Mouse (Mus musculus) heart, embryonic 14.5 days (tissue): Measurements from ENCODE around the gene Tmem229b. TPM values are rescaled to one million over a fixed set of nuclear protein-coding genes. Genes with fewer than 3 reads are reported as not detected.

ENCODE experiments used
- ATAC-seq: fragments of 200-750 bp; cut with Nextera tagmentation; 2 replicates; pipeline ENCODE4 v1.8.0; 2017; ENCODE audit warnings: low read depth, moderate TSS enrichment; ENCODE audit not compliant: insufficient number of reproducible peaks, insufficient read depth, low FRiP score
- H3K27ac ChIP-seq, 2 experiments: fragments of 200-500 bp in 1 of 2; fragments of 300-500 bp in 1 of 2; sonication (generic) in 1 of 2; replicated peaks in 1 of 2; 2 replicates each; pipeline ENCODE4 v1.5.1; 2012 to 2014; ENCODE audit warnings: low read depth in 2 of 2, low read length in 2 of 2, control low read depth in 1 of 2, mild to moderate bottlenecking in 1 of 2, mixed read lengths in 1 of 2; ENCODE audit not compliant: control insufficient read depth in 1 of 2, insufficient read depth in 1 of 2
- H3K27me3 ChIP-seq: fragments of 300-500 bp; sonication (generic); 2 replicates; pipeline ENCODE4 v1.6.1; 2014; ENCODE audit warnings: mild to moderate bottlenecking, low read length, control low read depth; ENCODE audit not compliant: control insufficient read depth, insufficient read depth
- H3K36me3 ChIP-seq: fragments of 300-500 bp; sonication (generic); 2 replicates; pipeline ENCODE4 v1.6.1; 2014; ENCODE audit warnings: mild to moderate bottlenecking, control low read depth, low read length, mixed read lengths; ENCODE audit not compliant: control insufficient read depth, insufficient read depth
- H3K4me1 ChIP-seq, 2 experiments: fragments of 200-500 bp in 1 of 2; fragments of 300-500 bp in 1 of 2; sonication (generic) in 1 of 2; 2 replicates each; pipeline ENCODE4 v1.6.1; 2012 to 2014; ENCODE audit warnings: low read length in 2 of 2, control low read depth in 1 of 2, mixed read lengths in 1 of 2; ENCODE audit not compliant: control insufficient read depth in 2 of 2, insufficient read depth in 2 of 2
- H3K4me2 ChIP-seq: fragments of 300-500 bp; sonication (generic); 2 replicates; pipeline ENCODE4 v1.6.1; 2014; ENCODE audit warnings: mild to moderate bottlenecking, low read length
- H3K4me3 ChIP-seq, 2 experiments: fragments of 200-500 bp in 1 of 2; fragments of 300-500 bp in 1 of 2; sonication (generic) in 1 of 2; 2 replicates each; pipeline ENCODE4 v1.5.1; 2012 to 2014; ENCODE audit warnings: low read length in 2 of 2, mild to moderate bottlenecking in 2 of 2, control low read depth in 1 of 2, low read depth in 1 of 2, moderate library complexity in 1 of 2; ENCODE audit not compliant: control insufficient read depth in 1 of 2, insufficient read depth in 1 of 2
- H3K9ac ChIP-seq: fragments of 300-500 bp; sonication (generic); 2 replicates; pipeline ENCODE4 v1.6.1; 2014; ENCODE audit warnings: mild to moderate bottlenecking, low read length
- H3K9me3 ChIP-seq: fragments of 300-500 bp; sonication (generic); 2 replicates; pipeline ENCODE4 v1.6.1; 2016; ENCODE audit warnings: low read length, control low read depth; ENCODE audit not compliant: control insufficient read depth
- WGBS: fragments of 180-500 bp; shearing (Covaris S2); extraction: QIAGEN DNeasy Blood & Tissue Kit; methylation state at CpG from one replicate; pipeline ENCODE4 v1.1.7; 2014; 5-methylcytosine and 5-hydroxymethylcytosine counted together
- polyA plus RNA-seq: library from polyadenylated mRNA; unstranded; fragments of >200 nt; fragmentation: Nextera tagmentation; extraction: Ambion mirVana; gene quantifications from 2 replicates; pipeline ENCODE4 v1.2.1, GENCODE M21; 2014

Gene Tmem229b
- polyA plus RNA-seq, 1 experiment from 2014 or later, result 2.2 TPM

- Histone ChIP-seq H3K9ac (no peak overlapping the region), H3K9me3 (peaks cover 19% of the 10 kb centered on the region), H3K36me3 (no peaks in the 10 kb centered on the region), H3K27ac (peak overlapping the region; percentile 6 to 41; a peak in 3 of 4 replicates), H3K27me3 (no peaks in the 10 kb centered on the region), H3K4me2 (0 out of 2 replicates have a peak overlapping the region, but pooled peaks have one; percentile 35), H3K4me3 (no peak overlapping the region), H3K4me1 (peaks cover 4 to 11% of the 10 kb centered on the region in 2 experiments; a peak in 3 of 4 replicates)
- 27% methylated on average over 3 of the region's 3 CpGs for WGBS
- ATAC-seq, result no peak
Measured at GRCm38 (mm10) chr12:78952484-78952883, 54.9 kb downstream of the Tmem229b start.

GRCm38 (mm10) chr12:78952053-78952452 lies 55.4 kb downstream of the Tmem229b start:
- Histone ChIP-seq H3K9ac (no peak overlapping the region), H3K4me2 (peak overlapping the region; percentile 35; the same call in 1 of the 2 replicates)
- whole genome bisulfite sequencing, result 22% methylated on average over 11 of the region's 11 CpGs

GRCm38 (mm10) chr12:78947661-78948060 lies 59.8 kb downstream of the Tmem229b start:
- Histone ChIP-seq H3K4me3 (no peak overlapping the region), H3K4me1 (peaks cover 4 to 8% of the 10 kb centered on the region in 2 experiments; a peak in 3 of 4 replicates), H3K27me3 (no peaks in the 10 kb centered on the region), H3K27ac (no peak overlapping the region), H3K4me2 (no peak overlapping the region), H3K36me3 (no peaks in the 10 kb centered on the region), H3K9me3 (no peaks in the 10 kb centered on the region), H3K9ac (no peak overlapping the region)
- 64% methylated on average over 5 of the region's 5 CpGs for WGBS
- no peak for ATAC-seq

More at GRCm38 (mm10) chr12:78952053-78952452, 55.4 kb downstream of the Tmem229b start:
- Histone ChIP-seq H3K27me3 (no peaks in the 10 kb centered on the region), H3K27ac (peak overlapping the region; percentile 6 to 41; a peak in 3 of 4 replicates), H3K9me3 (peaks cover 15% of the 10 kb centered on the region), H3K4me3 (no peak overlapping the region), H3K4me1 (peaks cover 4 to 11% of the 10 kb centered on the region in 2 experiments; a peak in 3 of 4 replicates), H3K36me3 (no peaks in the 10 kb centered on the region)
- no peak for ATAC-seq

GRCm38 (mm10) chr12:78947161-78947560 lies 60.3 kb downstream of the Tmem229b start:
- ATAC-seq, result no peak
- 77% methylated on average over 6 of the region's 6 CpGs for WGBS
- no peak overlapping the region for H3K4me3 ChIP-seq
- no peaks in the 10 kb centered on the region for H3K27me3 ChIP-seq
- no peak overlapping the region for H3K27ac ChIP-seq
- no peak overlapping the region for H3K9ac ChIP-seq
- no peaks in the 10 kb centered on the region for H3K9me3 ChIP-seq
- H3K4me2 ChIP-seq, result no peak overlapping the region
- H3K36me3 ChIP-seq, result no peaks in the 10 kb centered on the region
- H3K4me1 ChIP-seq, result peaks cover under 1 to 3% of the 10 kb centered on the region in 2 experiments; a peak in 2 of 4 replicates

- Histone ChIP-seq H3K4me1 (no peaks in the 10 kb centered on the region), H3K27me3 (no peaks in the 10 kb centered on the region), H3K36me3 (no peaks in the 10 kb centered on the region), H3K9me3 (no peaks in the 10 kb centered on the region), H3K4me3 (no peak overlapping the region), H3K9ac (no peak overlapping the region), H3K4me2 (no peak overlapping the region), H3K27ac (no peak overlapping the region)
- ATAC-seq, result no peak
- WGBS, result 79% methylated on average over 6 of the region's 6 CpGs
Measured at GRCm38 (mm10) chr12:78942931-78943330, 64.5 kb downstream of the Tmem229b start.

- whole genome bisulfite sequencing, result 84% methylated on average over 5 of the region's 5 CpGs
- H3K36me3 ChIP-seq, result no peaks in the 10 kb centered on the region
- H3K4me2 ChIP-seq, result no peak overlapping the region
- H3K9ac ChIP-seq, result no peak overlapping the region
- no peak overlapping the region for H3K4me3 ChIP-seq
- no peak for ATAC-seq
- H3K9me3 ChIP-seq, result no peaks in the 10 kb centered on the region
- H3K27ac ChIP-seq, result no peak overlapping the region
- H3K27me3 ChIP-seq, result no peaks in the 10 kb centered on the region
- peaks cover 5 to 8% of the 10 kb centered on the region in 2 experiments for H3K4me1 ChIP-seq
Measured at GRCm38 (mm10) chr12:78940081-78940480, 67.3 kb downstream of the Tmem229b start.

- H3K9me3 ChIP-seq, result no peaks in the 10 kb centered on the region
- 63% methylated on average over 7 of the region's 7 CpGs for WGBS
- H3K27ac ChIP-seq, result no peak overlapping the region
- H3K36me3 ChIP-seq, result no peaks in the 10 kb centered on the region
- ATAC-seq, result no peak
- H3K9ac ChIP-seq, result no peak overlapping the region
- H3K4me2 ChIP-seq, result no peak overlapping the region
- H3K27me3 ChIP-seq, result no peaks in the 10 kb centered on the region
- H3K4me1 ChIP-seq, result peaks cover 5 to 8% of the 10 kb centered on the region in 2 experiments
- no peak overlapping the region for H3K4me3 ChIP-seq
Measured at GRCm38 (mm10) chr12:78939393-78940037, 67.9 kb downstream of the Tmem229b start.
